In the genomic region with DNA sequence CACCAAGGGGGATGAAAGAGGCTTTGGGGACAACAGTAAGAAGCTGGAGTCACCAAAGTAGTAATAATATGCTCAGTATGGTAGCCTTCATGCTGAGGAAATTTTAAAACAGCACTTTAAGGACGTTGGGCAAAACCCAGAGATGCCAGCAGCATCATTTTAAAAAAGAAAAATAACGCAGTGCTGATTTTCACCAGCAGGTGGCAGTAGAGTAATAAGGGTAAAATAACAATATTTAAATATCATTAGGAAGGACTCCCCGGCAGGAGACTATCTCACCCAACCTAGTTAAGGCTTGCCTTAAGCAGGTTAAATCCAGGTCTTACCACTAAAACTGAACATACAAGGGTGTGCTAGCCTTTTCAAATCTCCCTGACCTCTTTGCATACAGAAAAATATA, we compare ENCODE assay signal across 8 mouse cellular contexts.
DNase-seq lines count a peak whose midpoint lies in the region; ATAC-seq and TF ChIP-seq lines count a peak whose summit lies in the region.
"Had no signal": no experiment of that assay in that cellular context is flagged by ENCODE, and none has a peak within 500 bp of the region (broad histone marks: within the 10 kb centered on the region; RNA-seq: fewer than 3 reads in every experiment).

No protein-coding gene starts in this region.

- H3K27ac ChIP-seq in intestine, postnatal 0 days (ENCODE audit: low read depth, low read length): no peak overlapping the region
- no peak overlapping the region for H3K27ac ChIP-seq in intestine, embryonic 15.5 days
- H3K27ac ChIP-seq: embryonic facial prominence, embryonic 15.5 days had no signal

- TF ChIP-seq CTCF in intestine, postnatal 0 days (IDR thresholded peaks at IDR 0.05; ENCODE audit: low read depth): peak; percentile 71

- no peaks in the 10 kb centered on the region for H3K27me3 ChIP-seq in intestine, postnatal 0 days (replicated peaks; ENCODE audit: control insufficient read depth, insufficient read depth, low read length)
- no peaks in the 10 kb centered on the region for H3K27me3 ChIP-seq in intestine, embryonic 15.5 days (replicated peaks)
- H3K27me3 ChIP-seq: embryonic facial prominence, embryonic 15.5 days had no signal

- ATAC-seq in intestine, postnatal 0 days: no peak
- ATAC-seq in intestine, embryonic 15.5 days: no peak

- H3K4me3 ChIP-seq in intestine, postnatal 0 days (ENCODE audit: low read depth, low read length): no peak overlapping the region
- no peak overlapping the region for H3K4me3 ChIP-seq in intestine, embryonic 15.5 days (replicated peaks)
- H3K4me3 ChIP-seq: embryonic facial prominence, embryonic 15.5 days had no signal

- DNase-seq in 416B (ENCODE audit: low read depth): peak; percentile 49
- peak; percentile 67 for DNase-seq in CD4-positive, CD25-positive, alpha-beta regulatory T cell, adult 2 months (ENCODE audit: low read depth, low spot score)
- peak; percentile 62 to 68 for DNase-seq in cerebellum, postnatal 14 days
- DNase-seq in mesoderm, embryonic 11.5 days (ENCODE audit: low read depth, low spot score): peak; percentile 47
- no peak for DNase-seq in right cerebral cortex, postnatal 36 days (ENCODE audit: low spot score in 2 of 2)

- no peaks in the 10 kb centered on the region for H3K9me3 ChIP-seq in intestine, postnatal 0 days (ENCODE audit: control insufficient read depth)
- no peaks in the 10 kb centered on the region for H3K9me3 ChIP-seq in intestine, embryonic 15.5 days
- H3K9me3 ChIP-seq: embryonic facial prominence, embryonic 15.5 days had no signal

- no peaks in the 10 kb centered on the region for H3K4me1 ChIP-seq in intestine, postnatal 0 days (replicated peaks; ENCODE audit: control insufficient read depth, insufficient read depth, low read length)
- no peaks in the 10 kb centered on the region for H3K4me1 ChIP-seq in intestine, embryonic 15.5 days (replicated peaks)

- H3K9ac ChIP-seq in intestine, postnatal 0 days (ENCODE audit: low read depth, low read length): no peak overlapping the region
- no peak overlapping the region for H3K9ac ChIP-seq in intestine, embryonic 15.5 days
- H3K9ac ChIP-seq: embryonic facial prominence, embryonic 15.5 days had no signal

- H3K36me3 ChIP-seq in intestine, postnatal 0 days (ENCODE audit: control insufficient read depth, insufficient read depth): no peaks in the 10 kb centered on the region
- H3K36me3 ChIP-seq in intestine, embryonic 15.5 days: no peaks in the 10 kb centered on the region
- H3K36me3 ChIP-seq: embryonic facial prominence, embryonic 15.5 days had no signal

- WGBS in intestine, postnatal 0 days: 15% methylated on average over 3 of the region's 3 CpGs
- WGBS in intestine, embryonic 15.5 days: 9% methylated on average over 3 of the region's 3 CpGs

- H3K4me2 ChIP-seq in intestine, postnatal 0 days (replicated peaks; ENCODE audit: low read depth): no peak overlapping the region
- no peak overlapping the region for H3K4me2 ChIP-seq in intestine, embryonic 15.5 days (replicated peaks)
- H3K4me2 ChIP-seq: embryonic facial prominence, embryonic 15.5 days had no signal

Comparison
In these comparisons a context has a peak if more than half of its experiments do, and no peak if none do; other contexts are left out.
1. DNase-seq: peak in 416B (single experiment), CD4-positive, CD25-positive, alpha-beta regulatory T cell, adult 2 months (single experiment), cerebellum, postnatal 14 days (2 of 2) and mesoderm, embryonic 11.5 days (single experiment); none in right cerebral cortex, postnatal 36 days (0 of 2).